Mouse (Mus musculus): ENCODE results near the gene Gdpd5. TPM values are rescaled to one million over a fixed set of nuclear protein-coding genes. Genes with fewer than 3 reads are reported as not detected.

Gdpd5 gene
- polyA plus RNA-seq, 1 experiment, result 16.0 TPM

DNA sequence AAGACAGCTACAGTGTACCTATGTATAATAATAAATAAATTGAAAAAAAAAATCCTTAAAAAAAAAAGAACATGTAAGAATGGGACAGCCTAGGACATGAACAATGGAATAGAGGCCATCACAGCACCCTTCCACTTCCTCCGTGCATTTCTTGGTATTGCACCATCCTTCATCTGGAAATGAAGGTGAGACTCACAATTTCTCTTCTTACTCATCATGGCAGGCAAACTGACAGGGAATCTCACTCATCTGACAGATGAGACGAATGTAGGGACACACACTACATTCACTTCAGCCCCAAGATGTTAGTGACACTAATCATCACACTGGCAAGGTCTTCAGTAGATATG is 94.3 kb downstream of the Gdpd5 start:
- no peak for TF ChIP-seq POLR2A (IDR thresholded peaks at IDR 0.05; ENCODE audit: low read depth, low read length)
- TF ChIP-seq CTCF (IDR thresholded peaks at IDR 0.05; ENCODE audit: extremely low read depth, insufficient read length, insufficient replicate concordance, low read depth, low read length), result no peak
- peaks cover 46% of the 10 kb centered on the region for H3K36me3 ChIP-seq (ENCODE audit: control insufficient read depth, insufficient read depth, low read length)

DNA sequence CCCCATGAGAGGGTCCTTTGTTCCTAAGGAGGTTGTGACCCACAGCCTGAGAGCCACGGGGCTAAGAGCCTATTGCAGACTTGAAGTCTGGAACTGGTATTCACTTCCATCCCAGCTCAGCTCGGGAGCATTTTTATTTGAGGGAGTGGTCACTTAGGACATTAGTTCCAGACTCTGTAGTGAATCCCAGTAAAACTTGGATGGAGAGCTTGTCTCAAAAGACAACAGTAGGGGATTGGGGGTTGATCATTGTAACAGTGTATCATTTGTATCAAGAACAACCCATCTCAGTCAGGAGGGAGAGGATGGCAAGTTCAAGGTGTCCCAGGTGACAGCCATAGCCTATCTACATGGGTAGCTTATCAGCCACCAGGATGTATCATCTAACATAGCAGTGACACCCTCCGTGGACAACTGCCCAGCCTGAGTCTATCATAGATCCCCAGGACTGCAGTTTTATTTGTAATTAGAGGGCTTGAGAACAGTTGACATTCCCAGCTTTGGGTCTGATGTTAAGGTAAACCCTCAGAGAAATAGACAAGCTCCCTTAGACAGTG is 95.4 kb downstream of the Gdpd5 start:
- no peaks in the 10 kb centered on the region for H3K27me3 ChIP-seq (ENCODE audit: control insufficient read depth, insufficient read depth, low read length)
- peaks cover 4% of the 10 kb centered on the region; the same call in 1 of the 2 replicates for H3K4me1 ChIP-seq (ENCODE audit: control insufficient read depth, insufficient read depth, insufficient read length, low read length)
- H3K36me3 ChIP-seq (ENCODE audit: control insufficient read depth, insufficient read depth, low read length), result peaks cover 56% of the 10 kb centered on the region
- WGBS, result 35% methylated on average over 3 of the region's 3 CpGs
- no peak overlapping the region for H3K4me3 ChIP-seq (ENCODE audit: low read depth, low read length)
- TF ChIP-seq CTCF (IDR thresholded peaks at IDR 0.05; ENCODE audit: extremely low read depth, insufficient read length, insufficient replicate concordance, low read depth, low read length) (no peak), POLR2A (IDR thresholded peaks at IDR 0.05; ENCODE audit: low read depth, low read length) (no peak)
- H3K27ac ChIP-seq (ENCODE audit: insufficient read depth, low read depth, low read length), result no peak overlapping the region

More for the DNA sequence above, 94.3 kb downstream of the Gdpd5 start:
- Histone ChIP-seq H3K4me3 (ENCODE audit: low read depth, low read length) (no peak overlapping the region), H3K4me1 (ENCODE audit: control insufficient read depth, insufficient read depth, insufficient read length, low read length) (no peaks in the 10 kb centered on the region; the same call in 1 of the 2 replicates), H3K27me3 (ENCODE audit: control insufficient read depth, insufficient read depth, low read length) (no peaks in the 10 kb centered on the region), H3K27ac (ENCODE audit: insufficient read depth, low read depth, low read length) (no peak overlapping the region)
- 83% methylated on average over 2 of the region's 2 CpGs for WGBS

DNA sequence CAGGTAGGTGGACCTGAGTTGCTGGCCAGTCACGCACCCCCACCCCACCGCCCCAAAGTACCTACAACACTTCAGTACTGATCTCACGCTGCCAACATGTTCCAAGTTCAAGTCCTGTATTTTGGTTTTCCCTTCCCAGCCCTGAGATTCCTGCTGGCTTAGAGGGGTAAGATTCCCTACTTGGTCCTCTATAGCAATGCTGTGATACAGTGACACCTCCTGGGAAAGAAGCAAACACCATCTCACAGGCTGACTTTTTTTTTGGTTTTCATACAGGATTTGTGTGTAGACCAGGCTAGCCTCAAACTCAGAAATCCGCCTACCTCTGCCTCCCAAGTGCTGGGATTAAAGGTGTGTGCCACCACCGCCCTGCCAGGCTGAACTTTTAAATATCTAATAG is 96.0 kb downstream of the Gdpd5 start:
- Histone ChIP-seq H3K4me1 (ENCODE audit: control insufficient read depth, insufficient read depth, insufficient read length, low read length) (peaks cover 9% of the 10 kb centered on the region; the same call in 1 of the 2 replicates), H3K27ac (ENCODE audit: insufficient read depth, low read depth, low read length) (no peak overlapping the region), H3K36me3 (ENCODE audit: control insufficient read depth, insufficient read depth, low read length) (peaks cover 61% of the 10 kb centered on the region), H3K27me3 (ENCODE audit: control insufficient read depth, insufficient read depth, low read length) (no peaks in the 10 kb centered on the region), H3K4me3 (ENCODE audit: low read depth, low read length) (no peak overlapping the region)
- TF ChIP-seq POLR2A (IDR thresholded peaks at IDR 0.05; ENCODE audit: low read depth, low read length) (no peak), CTCF (IDR thresholded peaks at IDR 0.05; ENCODE audit: extremely low read depth, insufficient read length, insufficient replicate concordance, low read depth, low read length) (no peak)
- 88% methylated on average over 5 of the region's 5 CpGs for WGBS

DNA sequence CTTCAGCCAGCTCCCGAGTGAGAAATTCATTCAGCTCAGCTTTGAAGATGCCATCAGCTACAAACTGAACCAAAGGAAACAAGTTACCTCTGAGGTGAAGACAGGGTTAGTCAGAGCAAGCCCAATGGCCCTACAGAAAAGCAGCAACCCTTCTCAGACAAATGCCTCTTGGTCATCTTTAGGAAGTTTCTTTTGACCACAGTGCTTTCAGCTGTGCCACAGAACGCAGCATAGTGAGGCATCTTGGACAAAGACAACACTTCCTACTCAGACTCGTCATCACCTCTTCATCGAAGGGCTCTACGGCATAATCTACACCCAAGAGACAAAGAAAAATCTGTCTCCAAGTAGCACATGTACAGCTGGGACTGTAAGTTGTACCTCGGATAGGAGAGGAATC is 101.4 kb downstream of the Gdpd5 start:
- Histone ChIP-seq H3K4me1 (ENCODE audit: control insufficient read depth, insufficient read depth, insufficient read length, low read length) (peaks cover 13% of the 10 kb centered on the region; the same call in 1 of the 2 replicates), H3K36me3 (ENCODE audit: control insufficient read depth, insufficient read depth, low read length) (peaks cover 47% of the 10 kb centered on the region), H3K27me3 (ENCODE audit: control insufficient read depth, insufficient read depth, low read length) (no peaks in the 10 kb centered on the region), H3K4me3 (ENCODE audit: low read depth, low read length) (peak overlapping the region; percentile 73), H3K27ac (ENCODE audit: insufficient read depth, low read depth, low read length) (peak overlapping the region; percentile 17; the same call in 1 of the 2 replicates)
- TF ChIP-seq CTCF (IDR thresholded peaks at IDR 0.05; ENCODE audit: extremely low read depth, insufficient read length, insufficient replicate concordance, low read depth, low read length), result no peak
- no peak for TF ChIP-seq POLR2A (IDR thresholded peaks at IDR 0.05; ENCODE audit: low read depth, low read length)
- WGBS, result under 1% methylated on average over 6 of the region's 6 CpGs

DNA sequence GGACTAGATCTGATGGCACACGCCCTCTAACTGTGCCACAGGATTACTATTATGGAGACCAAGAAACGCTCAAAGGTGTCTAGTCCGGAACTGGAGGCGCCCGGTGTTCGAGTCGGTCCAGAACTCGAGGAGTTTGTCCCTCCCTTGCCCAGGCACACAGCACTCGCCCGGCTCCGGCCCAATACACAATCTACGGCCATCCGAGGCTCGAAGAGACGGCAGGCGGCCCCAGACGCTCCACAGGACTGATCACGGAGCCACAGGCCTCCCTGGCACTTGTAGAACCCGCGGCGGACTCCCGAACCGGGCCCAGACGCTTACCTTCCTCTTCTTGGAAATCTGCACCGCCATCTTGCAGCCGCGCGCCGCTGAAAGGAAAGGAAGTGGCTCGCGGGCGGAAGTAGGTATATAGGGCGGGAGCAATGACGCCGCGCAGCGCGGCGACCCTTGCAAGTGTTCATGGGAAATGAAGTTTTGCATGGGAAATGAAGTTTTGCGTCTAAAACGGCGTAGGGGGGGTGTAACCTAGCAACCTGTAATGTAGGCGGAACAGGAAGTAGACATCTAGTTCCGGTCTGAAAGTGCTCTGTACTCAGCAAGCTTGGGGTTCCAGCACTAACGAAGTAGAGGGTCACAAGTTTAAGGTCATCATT is 102.2 kb downstream of the Gdpd5 start, which contains the start of gene Rps3:
TSS of gene Rps3 (minus strand) at position 468 of the 653 bp plus-strand sequence.
- TF ChIP-seq CTCF (IDR thresholded peaks at IDR 0.05; ENCODE audit: extremely low read depth, insufficient read length, insufficient replicate concordance, low read depth, low read length), result no peak
- peak; percentile 96 for TF ChIP-seq POLR2A (IDR thresholded peaks at IDR 0.05; ENCODE audit: low read depth, low read length)
- Histone ChIP-seq H3K4me1 (ENCODE audit: control insufficient read depth, insufficient read depth, insufficient read length, low read length) (peaks cover 13% of the 10 kb centered on the region; the same call in 1 of the 2 replicates), H3K27ac (ENCODE audit: insufficient read depth, low read depth, low read length) (peak within 1 kb of the TSS; percentile 17; the same call in 1 of the 2 replicates), H3K4me3 (ENCODE audit: low read depth, low read length) (peak within 1 kb of the TSS; percentile 73), H3K27me3 (ENCODE audit: control insufficient read depth, insufficient read depth, low read length) (no peaks in the 10 kb centered on the region), H3K36me3 (ENCODE audit: control insufficient read depth, insufficient read depth, low read length) (peaks cover 40% of the 10 kb centered on the region)
- WGBS, result under 1% methylated on average over 45 of the region's 45 CpGs

DNA sequence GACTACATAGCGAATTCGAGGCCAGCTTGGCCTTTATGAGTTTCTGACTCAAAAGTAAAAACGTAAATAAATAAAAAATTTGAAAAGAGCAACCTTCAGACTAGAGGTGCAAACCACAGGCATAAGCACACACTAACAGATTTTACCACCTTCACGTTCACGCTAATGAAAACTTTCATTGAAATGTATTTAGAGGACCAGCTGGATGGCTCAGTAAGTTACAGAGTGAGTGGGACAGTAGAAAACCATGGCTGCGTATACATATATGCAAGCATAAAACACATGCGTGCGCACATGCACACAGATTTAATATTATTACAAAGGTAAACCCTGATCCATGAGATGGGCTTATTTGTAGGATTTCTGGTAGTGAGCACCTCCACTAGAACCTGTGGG is 102.7 kb downstream of the Gdpd5 start:
- Histone ChIP-seq H3K27me3 (ENCODE audit: control insufficient read depth, insufficient read depth, low read length) (no peaks in the 10 kb centered on the region), H3K4me3 (ENCODE audit: low read depth, low read length) (no peak overlapping the region), H3K36me3 (ENCODE audit: control insufficient read depth, insufficient read depth, low read length) (peaks cover 35% of the 10 kb centered on the region), H3K4me1 (ENCODE audit: control insufficient read depth, insufficient read depth, insufficient read length, low read length) (peaks cover 13% of the 10 kb centered on the region; the same call in 1 of the 2 replicates), H3K27ac (ENCODE audit: insufficient read depth, low read depth, low read length) (no peak overlapping the region)
- 41% methylated on average over 8 of the region's 8 CpGs for WGBS
- TF ChIP-seq CTCF (IDR thresholded peaks at IDR 0.05; ENCODE audit: extremely low read depth, insufficient read length, insufficient replicate concordance, low read depth, low read length), result no peak
- no peak for TF ChIP-seq POLR2A (IDR thresholded peaks at IDR 0.05; ENCODE audit: low read depth, low read length)

DNA sequence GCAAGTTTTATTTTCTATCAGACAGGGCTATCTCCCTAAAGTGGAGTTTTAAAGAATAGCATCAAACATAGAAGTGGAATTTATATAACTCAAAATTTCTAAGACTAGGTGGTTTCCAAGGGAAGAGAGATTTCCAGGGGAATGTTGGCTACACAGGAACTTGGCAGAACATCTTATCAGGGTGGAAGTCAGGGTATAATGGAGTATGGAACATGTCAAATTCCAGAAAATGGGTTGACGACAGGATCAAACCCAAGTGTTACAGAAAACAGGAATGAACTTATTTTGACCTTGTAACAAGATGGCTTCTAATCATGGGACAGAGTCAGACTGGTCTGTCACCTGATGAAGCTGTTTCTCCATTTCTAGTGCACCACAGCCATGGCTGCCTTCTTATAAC is 103.5 kb downstream of the Gdpd5 start:
- H3K27ac ChIP-seq (ENCODE audit: insufficient read depth, low read depth, low read length), result no peak overlapping the region
- TF ChIP-seq CTCF (IDR thresholded peaks at IDR 0.05; ENCODE audit: extremely low read depth, insufficient read length, insufficient replicate concordance, low read depth, low read length), result no peak
- no peak for TF ChIP-seq POLR2A (IDR thresholded peaks at IDR 0.05; ENCODE audit: low read depth, low read length)
- H3K36me3 ChIP-seq (ENCODE audit: control insufficient read depth, insufficient read depth, low read length), result peaks cover 28% of the 10 kb centered on the region
- WGBS, result 93% methylated on average over 1 of the region's 1 CpGs
- no peak overlapping the region for H3K4me3 ChIP-seq (ENCODE audit: low read depth, low read length)
- H3K27me3 ChIP-seq (ENCODE audit: control insufficient read depth, insufficient read depth, low read length), result no peaks in the 10 kb centered on the region; the same call in 1 of the 2 replicates
- H3K4me1 ChIP-seq (ENCODE audit: control insufficient read depth, insufficient read depth, insufficient read length, low read length), result peaks cover 13% of the 10 kb centered on the region; the same call in 1 of the 2 replicates
